Mouse (Mus musculus): ENCODE measurements around the gene Tulp1. TPM values are rescaled to one million over a fixed set of nuclear protein-coding genes. Genes with fewer than 3 reads are reported as not detected.

The Tulp1 gene
- total and polyA plus RNA-seq, 2 experiments from 2014 or later = 2.0 TPM; not detected in 1

DNA sequence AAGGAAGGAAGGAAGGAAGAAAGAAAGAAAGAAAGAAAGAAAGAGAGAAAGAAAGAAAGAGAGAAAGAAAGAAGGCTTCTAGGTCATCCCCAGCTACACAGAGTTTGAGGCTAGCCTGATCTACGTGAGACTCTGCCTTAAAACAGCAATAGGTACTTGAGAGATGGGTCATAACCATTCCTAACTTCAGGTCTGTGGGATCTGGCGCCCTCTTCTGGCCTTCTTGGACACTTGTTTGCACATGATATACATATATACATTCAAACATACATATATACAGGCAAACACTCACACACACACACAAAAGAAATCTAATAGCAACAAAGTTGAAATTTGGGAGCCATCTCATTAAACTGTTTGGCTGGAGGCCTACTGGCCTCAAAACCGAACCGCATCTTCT, 19.3 kb upstream of the Tulp1 start:
- WGBS = 64% methylated on average over 4 of the region's 4 CpGs
- peak; percentile 54 for TF ChIP-seq CTCF (IDR thresholded peaks at IDR 0.05; ENCODE audit: low read depth)
- Histone ChIP-seq H3K27ac (no peak overlapping the region), H3K36me3 (ENCODE audit: insufficient read depth, low read length) (no peaks in the 10 kb centered on the region), H3K9me3 (ENCODE audit: low read length) (no peaks in the 10 kb centered on the region), H3K4me2 (ENCODE audit: low read depth, low read length) (no peak overlapping the region), H3K4me3 (ENCODE audit: low read length) (no peak overlapping the region), H3K9ac (replicated peaks; ENCODE audit: low read length) (no peak overlapping the region), H3K4me1 (ENCODE audit: insufficient read depth, low read length) (peaks cover 4% of the 10 kb centered on the region; the same call in 1 of the 2 replicates), H3K27me3 (ENCODE audit: insufficient read depth, low read length) (no peaks in the 10 kb centered on the region)
- peak; percentile 33 for DNase-seq (ENCODE audit: low spot score)
- no peak for ATAC-seq

DNA sequence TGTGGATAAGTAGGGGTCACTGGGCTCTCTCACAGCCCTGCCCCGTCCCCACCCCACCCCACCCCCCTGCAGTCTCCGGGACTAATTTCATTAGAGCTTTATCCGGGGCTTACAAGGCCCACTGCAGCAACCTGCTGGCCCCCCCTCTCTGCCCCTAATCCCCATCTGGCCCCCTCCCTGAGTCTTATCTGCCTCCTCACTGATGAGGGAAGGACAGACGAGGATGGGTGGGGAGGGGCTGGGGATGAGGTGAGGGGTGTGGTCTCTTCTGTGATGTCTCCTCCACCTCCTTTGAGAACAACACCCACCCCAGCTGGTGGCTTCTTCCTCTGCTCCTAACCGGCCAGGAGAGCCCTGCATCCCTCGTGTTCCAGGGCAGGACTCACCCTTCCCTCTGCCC, 15.2 kb upstream of the Tulp1 start:
- ATAC-seq (no peak), DNase-seq (ENCODE audit: low spot score) (no peak)
- H3K27ac ChIP-seq = no peak overlapping the region
- H3K27me3 ChIP-seq (ENCODE audit: insufficient read depth, low read length) = peaks cover 7% of the 10 kb centered on the region; the same call in 1 of the 2 replicates
- no peak overlapping the region for H3K4me2 ChIP-seq (ENCODE audit: low read depth, low read length)
- WGBS = 10% methylated on average over 6 of the region's 6 CpGs
- no peak overlapping the region for H3K9ac ChIP-seq (replicated peaks; ENCODE audit: low read length)
- no peaks in the 10 kb centered on the region for H3K36me3 ChIP-seq (ENCODE audit: insufficient read depth, low read length)
- TF ChIP-seq CTCF (IDR thresholded peaks at IDR 0.05; ENCODE audit: low read depth) = no peak
- no peak overlapping the region for H3K4me3 ChIP-seq (ENCODE audit: low read length)
- no peaks in the 10 kb centered on the region for H3K9me3 ChIP-seq (ENCODE audit: low read length)
- no peaks in the 10 kb centered on the region for H3K4me1 ChIP-seq (ENCODE audit: insufficient read depth, low read length)

DNA sequence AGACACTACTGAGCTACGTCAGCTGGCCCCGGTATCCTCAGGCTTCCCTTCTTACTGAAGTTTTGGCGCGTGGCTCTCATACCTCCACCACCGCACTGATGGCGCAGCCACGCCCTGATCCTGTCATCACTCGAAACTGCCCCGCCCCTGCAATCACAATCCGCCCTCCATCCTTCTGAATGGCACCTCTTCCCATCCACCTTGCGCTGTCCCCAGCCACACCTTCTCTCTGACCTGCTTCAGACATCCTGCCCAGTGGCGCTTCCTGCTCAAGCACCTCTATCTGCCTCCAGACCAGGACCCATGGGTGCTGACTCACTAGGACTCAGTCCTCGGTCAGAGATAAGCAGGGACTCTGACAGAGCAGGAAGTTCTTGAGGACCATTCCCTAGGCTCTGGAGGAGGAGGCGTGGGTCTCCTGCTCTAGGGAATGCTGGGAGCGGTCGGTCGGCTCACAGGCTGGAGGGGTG, 10.6 kb upstream of the Tulp1 start:
- Histone ChIP-seq H3K4me2 (ENCODE audit: low read depth, low read length) (no peak overlapping the region), H3K4me3 (ENCODE audit: low read length) (no peak overlapping the region), H3K9me3 (ENCODE audit: low read length) (no peaks in the 10 kb centered on the region), H3K36me3 (ENCODE audit: insufficient read depth, low read length) (no peaks in the 10 kb centered on the region), H3K27me3 (ENCODE audit: insufficient read depth, low read length) (peaks cover 19% of the 10 kb centered on the region), H3K4me1 (ENCODE audit: insufficient read depth, low read length) (no peaks in the 10 kb centered on the region), H3K9ac (replicated peaks; ENCODE audit: low read length) (no peak overlapping the region), H3K27ac (no peak overlapping the region)
- WGBS = 18% methylated on average over 17 of the region's 17 CpGs
- TF ChIP-seq CTCF (IDR thresholded peaks at IDR 0.05; ENCODE audit: low read depth) = no peak
- no peak for ATAC-seq
- DNase-seq (ENCODE audit: low spot score) = no peak

DNA sequence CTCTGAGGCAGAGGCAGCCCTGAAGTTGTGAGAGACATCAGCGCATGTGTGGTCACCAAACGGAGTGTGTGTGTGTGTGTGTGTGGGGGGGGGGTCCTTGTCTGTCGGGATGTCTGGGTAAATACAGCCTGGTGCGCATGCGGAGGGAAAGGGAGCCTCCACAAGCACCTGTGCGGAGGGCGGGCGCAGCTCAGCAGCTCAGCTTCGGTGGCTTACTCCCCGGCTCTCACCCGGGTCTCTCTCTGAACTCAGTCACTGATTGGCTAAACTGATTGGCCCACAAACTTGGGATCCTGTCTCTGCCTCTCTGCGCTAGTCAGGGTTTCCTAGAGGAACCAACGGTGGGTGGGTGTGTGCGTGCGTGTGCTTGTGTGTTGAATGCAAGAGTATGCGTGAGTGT, 9.5 kb upstream of the Tulp1 start:
- peaks cover 19% of the 10 kb centered on the region for H3K27me3 ChIP-seq (ENCODE audit: insufficient read depth, low read length)
- H3K4me2 ChIP-seq (ENCODE audit: low read depth, low read length) = peak overlapping the region; percentile 19; the same call in 1 of the 2 replicates
- ATAC-seq = peak; percentile 56; the same call in 1 of the 2 replicates
- no peak overlapping the region for H3K27ac ChIP-seq
- no peak for DNase-seq (ENCODE audit: low spot score)
- H3K4me1 ChIP-seq (ENCODE audit: insufficient read depth, low read length) = no peaks in the 10 kb centered on the region
- no peaks in the 10 kb centered on the region for H3K36me3 ChIP-seq (ENCODE audit: insufficient read depth, low read length)
- H3K9ac ChIP-seq (replicated peaks; ENCODE audit: low read length) = no peak overlapping the region
- peak overlapping the region; percentile 7; the same call in 1 of the 2 replicates for H3K4me3 ChIP-seq (ENCODE audit: low read length)
- no peaks in the 10 kb centered on the region for H3K9me3 ChIP-seq (ENCODE audit: low read length)
- no peak for TF ChIP-seq CTCF (IDR thresholded peaks at IDR 0.05; ENCODE audit: low read depth)
- WGBS = 21% methylated on average over 16 of the region's 16 CpGs

DNA sequence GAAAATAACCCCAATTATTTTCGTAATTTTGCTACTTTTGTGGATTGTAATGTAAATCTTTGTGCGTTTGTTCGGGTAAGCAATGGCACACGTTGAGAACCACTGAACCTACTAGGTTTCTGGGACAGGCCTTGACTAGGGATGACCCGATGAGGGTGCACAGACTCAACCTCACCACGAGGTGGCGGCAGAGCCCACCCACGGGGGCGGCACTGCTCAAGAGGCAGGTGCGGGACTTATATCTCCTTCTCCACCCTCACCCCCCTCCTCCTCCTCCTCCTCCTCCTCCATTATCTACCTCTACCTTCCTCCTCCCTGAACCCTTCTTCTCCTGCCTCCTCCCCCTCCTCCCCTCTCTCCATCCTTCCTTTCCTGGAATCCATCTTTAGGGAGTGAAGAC, 8.8 kb upstream of the Tulp1 start:
- Histone ChIP-seq H3K27ac (no peak overlapping the region), H3K9me3 (ENCODE audit: low read length) (no peaks in the 10 kb centered on the region), H3K4me1 (ENCODE audit: insufficient read depth, low read length) (no peaks in the 10 kb centered on the region), H3K9ac (replicated peaks; ENCODE audit: low read length) (no peak overlapping the region), H3K4me2 (ENCODE audit: low read depth, low read length) (no peak overlapping the region), H3K36me3 (ENCODE audit: insufficient read depth, low read length) (no peaks in the 10 kb centered on the region), H3K27me3 (ENCODE audit: insufficient read depth, low read length) (peaks cover 19% of the 10 kb centered on the region), H3K4me3 (ENCODE audit: low read length) (no peak overlapping the region)
- ATAC-seq (peak; percentile 49; the same call in 1 of the 2 replicates), DNase-seq (ENCODE audit: low spot score) (peak; percentile 52)
- WGBS = 19% methylated on average over 10 of the region's 10 CpGs
- peak; percentile 85 for TF ChIP-seq CTCF (IDR thresholded peaks at IDR 0.05; ENCODE audit: low read depth)

DNA sequence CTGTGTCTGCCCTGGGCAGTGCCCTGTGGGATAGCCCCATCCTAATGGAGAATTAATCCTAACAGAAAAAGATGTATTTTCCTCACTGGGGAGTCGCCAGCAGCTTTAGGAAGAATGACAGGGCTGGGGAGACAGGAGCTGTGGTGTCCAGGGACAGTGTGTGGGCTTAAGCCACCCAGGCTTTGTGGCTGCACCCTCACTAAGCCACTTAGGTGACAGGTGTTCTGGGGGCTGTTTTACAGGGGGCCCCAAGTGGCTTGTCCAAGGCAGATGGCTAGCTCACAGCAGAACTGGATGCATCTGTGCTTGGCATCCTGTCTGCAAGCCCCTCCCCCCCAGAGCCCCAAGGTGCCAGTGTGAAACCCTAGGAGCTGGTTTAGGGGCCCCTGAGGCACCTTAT, 6.9 kb upstream of the Tulp1 start:
- Histone ChIP-seq H3K27ac (no peak overlapping the region), H3K9me3 (ENCODE audit: low read length) (no peaks in the 10 kb centered on the region), H3K27me3 (ENCODE audit: insufficient read depth, low read length) (peaks cover 19% of the 10 kb centered on the region), H3K4me3 (ENCODE audit: low read length) (no peak overlapping the region), H3K9ac (replicated peaks; ENCODE audit: low read length) (no peak overlapping the region), H3K4me2 (ENCODE audit: low read depth, low read length) (no peak overlapping the region), H3K4me1 (ENCODE audit: insufficient read depth, low read length) (no peaks in the 10 kb centered on the region), H3K36me3 (ENCODE audit: insufficient read depth, low read length) (no peaks in the 10 kb centered on the region)
- ATAC-seq (no peak), DNase-seq (ENCODE audit: low spot score) (no peak)
- WGBS = 68% methylated on average over 1 of the region's 1 CpGs
- no peak for TF ChIP-seq CTCF (IDR thresholded peaks at IDR 0.05; ENCODE audit: low read depth)

DNA sequence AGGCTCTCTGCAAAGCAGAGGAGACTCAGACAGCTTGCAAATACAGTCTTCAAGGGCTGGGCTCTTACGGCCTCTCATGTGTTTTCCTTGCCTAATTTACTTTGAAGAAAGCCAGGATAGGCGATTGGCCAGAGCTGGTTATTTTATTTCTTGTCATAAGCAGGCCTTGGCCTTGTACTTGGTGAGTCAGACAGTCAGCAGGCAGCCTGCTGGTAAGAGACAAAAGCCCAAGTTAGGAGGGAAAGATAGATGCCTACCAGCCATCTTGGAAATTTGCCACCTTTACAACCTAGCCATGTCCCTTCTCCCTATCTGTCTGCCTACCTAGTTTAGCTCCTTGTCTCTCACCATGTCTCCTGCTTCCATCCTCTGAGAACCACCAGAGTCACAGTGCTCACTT, 6.3 kb upstream of the Tulp1 start:
- DNase-seq (ENCODE audit: low spot score) (no peak), ATAC-seq (no peak)
- H3K27me3 ChIP-seq (ENCODE audit: insufficient read depth, low read length) = peaks cover 19% of the 10 kb centered on the region
- 61% methylated on average over 2 of the region's 2 CpGs for WGBS
- H3K36me3 ChIP-seq (ENCODE audit: insufficient read depth, low read length) = no peaks in the 10 kb centered on the region
- no peak overlapping the region for H3K9ac ChIP-seq (replicated peaks; ENCODE audit: low read length)
- no peak overlapping the region for H3K4me2 ChIP-seq (ENCODE audit: low read depth, low read length)
- no peak for TF ChIP-seq CTCF (IDR thresholded peaks at IDR 0.05; ENCODE audit: low read depth)
- H3K27ac ChIP-seq = no peak overlapping the region
- no peak overlapping the region for H3K4me3 ChIP-seq (ENCODE audit: low read length)
- H3K9me3 ChIP-seq (ENCODE audit: low read length) = no peaks in the 10 kb centered on the region
- H3K4me1 ChIP-seq (ENCODE audit: insufficient read depth, low read length) = no peaks in the 10 kb centered on the region
